Mouse (Mus musculus): ENCODE data around the gene Gm9040. TPM values are rescaled to one million over a fixed set of nuclear protein-coding genes. Genes with fewer than 3 reads are reported as not detected.

Gm9040 gene
- polyA plus RNA-seq, 1 experiment, result not detected

Other genes with a start within 250 kb of the Gm9040 start
- gene Mdm1, start 185.2 kb downstream of the Gm9040 start, polyA plus RNA-seq (2012; ENCODE audit: insufficient read depth, insufficient read length, low replicate concordance, missing spikeins), result not detected in 2 replicates
- not detected in 2 replicates for gene Il22, start 122.0 kb downstream of the Gm9040 start, polyA plus RNA-seq (2012; ENCODE audit: insufficient read depth, insufficient read length, low replicate concordance, missing spikeins)
- not detected in 2 replicates for gene Gm32717, start 86.2 kb downstream of the Gm9040 start, polyA plus RNA-seq (2012; ENCODE audit: insufficient read depth, insufficient read length, low replicate concordance, missing spikeins)
- not detected in 2 replicates for gene Gm32802, start 68.3 kb downstream of the Gm9040 start, polyA plus RNA-seq (2012; ENCODE audit: insufficient read depth, insufficient read length, low replicate concordance, missing spikeins)
- not detected in 2 replicates for gene Iltifb, start 31.9 kb downstream of the Gm9040 start, polyA plus RNA-seq (2012; ENCODE audit: insufficient read depth, insufficient read length, low replicate concordance, missing spikeins)
- gene Gm9044, start 5.4 kb upstream of the Gm9040 start, polyA plus RNA-seq (2012; ENCODE audit: insufficient read depth, insufficient read length, low replicate concordance, missing spikeins), result not detected in 2 replicates
- not detected in 2 replicates for gene Gm9045, start 10.9 kb upstream of the Gm9040 start, polyA plus RNA-seq (2012; ENCODE audit: insufficient read depth, insufficient read length, low replicate concordance, missing spikeins)
- gene Gm9046, start 16.3 kb upstream of the Gm9040 start, polyA plus RNA-seq (2012; ENCODE audit: insufficient read depth, insufficient read length, low replicate concordance, missing spikeins), result not detected in 2 replicates
- not detected in 2 replicates for gene Gm9048, start 21.7 kb upstream of the Gm9040 start, polyA plus RNA-seq (2012; ENCODE audit: insufficient read depth, insufficient read length, low replicate concordance, missing spikeins)
- not detected in 2 replicates for gene Gm9049, start 27.1 kb upstream of the Gm9040 start, polyA plus RNA-seq (2012; ENCODE audit: insufficient read depth, insufficient read length, low replicate concordance, missing spikeins)
- not detected in 2 replicates for gene Ifng, start 114.1 kb upstream of the Gm9040 start, polyA plus RNA-seq (2012; ENCODE audit: insufficient read depth, insufficient read length, low replicate concordance, missing spikeins)